In the genomic region with DNA sequence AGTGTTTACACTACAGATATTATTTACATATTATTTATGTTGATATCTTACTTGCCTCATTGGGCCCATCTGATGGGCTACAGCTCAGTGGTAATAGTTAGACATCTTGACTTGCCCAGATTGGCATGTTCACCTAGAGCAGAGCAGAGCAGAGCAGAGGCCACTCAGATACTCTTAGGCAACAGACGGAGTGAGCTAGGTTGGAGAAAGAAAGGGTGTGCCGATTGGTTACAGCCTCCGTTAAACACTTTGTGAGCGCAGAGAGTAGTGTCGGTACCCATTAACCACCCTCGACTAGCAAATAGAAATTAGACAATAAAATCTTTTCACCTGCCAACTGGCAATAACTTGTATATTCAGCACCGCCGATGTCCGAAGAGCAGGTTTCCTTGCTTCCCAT, we compare ENCODE assay signal across 9 mouse cellular contexts. TPM values are rescaled to one million over a fixed set of nuclear protein-coding genes. Genes with fewer than 3 reads are reported as not detected.
A peak's percentile ranks its signal among the peaks of the same experiment; 100 is the strongest.
DNase-seq lines count a peak whose midpoint lies in the region; ATAC-seq and TF ChIP-seq lines count a peak whose summit lies in the region.
"Had no signal": no experiment of that assay in that cellular context is flagged by ENCODE, and none has a peak within 500 bp of the region (broad histone marks: within the 10 kb centered on the region; RNA-seq: fewer than 3 reads in every experiment).

No protein-coding gene starts in this region.

- no peaks in the 10 kb centered on the region for H3K36me3 ChIP-seq in embryonic facial prominence, embryonic 11.5 days (replicated peaks; ENCODE audit: control insufficient read depth, insufficient read depth, low read depth, low read length)
- H3K36me3 ChIP-seq in intestine, embryonic 16.5 days (ENCODE audit: control insufficient read depth, insufficient read depth, low read length) = no peaks in the 10 kb centered on the region
- H3K36me3 ChIP-seq in liver, postnatal 0 days (replicated peaks; ENCODE audit: insufficient read depth, low read length) = no peaks in the 10 kb centered on the region

- no peak overlapping the region for H3K27ac ChIP-seq in embryonic facial prominence, embryonic 11.5 days (replicated peaks; ENCODE audit: low read depth, low read length)
- no peak overlapping the region for H3K27ac ChIP-seq in intestine, embryonic 16.5 days (ENCODE audit: low read length)
- H3K27ac ChIP-seq in liver, postnatal 0 days (ENCODE audit: low read depth) = no peak overlapping the region

- no peak for TF ChIP-seq EP300 in liver, postnatal 0 days (IDR thresholded peaks at IDR 0.05; ENCODE audit: low read depth)

- ATAC-seq in embryonic facial prominence, embryonic 11.5 days (replicated peaks; ENCODE audit: insufficient number of reproducible peaks, low FRiP score, low TSS enrichment, low read depth) = no peak
- no peak for ATAC-seq in intestine, embryonic 16.5 days
- no peak for ATAC-seq in liver, postnatal 0 days

- H3K4me1 ChIP-seq in embryonic facial prominence, embryonic 11.5 days (ENCODE audit: control insufficient read depth, insufficient read depth, low read length) = no peaks in the 10 kb centered on the region
- peaks cover 18% of the 10 kb centered on the region for H3K4me1 ChIP-seq in intestine, embryonic 16.5 days (ENCODE audit: control insufficient read depth, insufficient read depth, low read length)
- H3K4me1 ChIP-seq in liver, postnatal 0 days (ENCODE audit: insufficient read depth) = peaks cover 12% of the 10 kb centered on the region

- H3K4me3 ChIP-seq in embryonic facial prominence, embryonic 11.5 days (ENCODE audit: low read depth, low read length) = no peak overlapping the region
- H3K4me3 ChIP-seq in intestine, embryonic 16.5 days (ENCODE audit: low read length) = no peak overlapping the region
- H3K4me3 ChIP-seq in liver, postnatal 0 days (ENCODE audit: low read depth, low read length) = peak overlapping the region; percentile 56; the same call in 1 of the 2 replicates

- no peaks in the 10 kb centered on the region for H3K9me3 ChIP-seq in embryonic facial prominence, embryonic 11.5 days (replicated peaks; ENCODE audit: control insufficient read depth, low read length)
- H3K9me3 ChIP-seq in intestine, embryonic 16.5 days (ENCODE audit: control insufficient read depth, low read length) = no peaks in the 10 kb centered on the region
- no peaks in the 10 kb centered on the region for H3K9me3 ChIP-seq in liver, postnatal 0 days (ENCODE audit: low read length)

- peaks cover 5% of the 10 kb centered on the region for H3K27me3 ChIP-seq in embryonic facial prominence, embryonic 11.5 days (ENCODE audit: control insufficient read depth, insufficient read depth, low read length)
- peaks cover 12% of the 10 kb centered on the region for H3K27me3 ChIP-seq in intestine, embryonic 16.5 days (replicated peaks; ENCODE audit: control insufficient read depth, insufficient read depth, low read length)
- H3K27me3 ChIP-seq in liver, postnatal 0 days (ENCODE audit: insufficient read depth, low read length) = peaks cover 26% of the 10 kb centered on the region

- no peak overlapping the region; the same call in 1 of the 2 replicates for H3K4me2 ChIP-seq in embryonic facial prominence, embryonic 11.5 days (ENCODE audit: low read depth, low read length)
- H3K4me2 ChIP-seq in intestine, embryonic 16.5 days (ENCODE audit: low read depth, low read length) = peak overlapping the region; percentile 94
- peak overlapping the region; percentile 80 for H3K4me2 ChIP-seq in liver, postnatal 0 days (ENCODE audit: low read depth, low read length)

- no peak for TF ChIP-seq CTCF in liver, postnatal 0 days (IDR thresholded peaks at IDR 0.05; ENCODE audit: low read depth)

- 32% methylated on average over 9 of the region's 9 CpGs for WGBS in embryonic facial prominence, embryonic 11.5 days
- WGBS in intestine, embryonic 16.5 days = 28% methylated on average over 9 of the region's 9 CpGs
- 42% methylated on average over 9 of the region's 9 CpGs for WGBS in liver, postnatal 0 days (ENCODE audit: insufficient replicate concordance)

- peak; percentile 10 for DNase-seq in embryo, embryonic 10 days (ENCODE audit: low spot score)
- DNase-seq in embryo, embryonic 11 days = no peak
- peak; percentile 9 for DNase-seq in embryonic facial prominence, embryonic 11.5 days (ENCODE audit: low spot score)
- DNase-seq in liver, postnatal 0 days = no peak
- DNase-seq in thymus, postnatal 10 days (ENCODE audit: low spot score in 2 of 2) = no peak
- DNase-seq in spleen, postnatal 14 days (ENCODE audit: low spot score in 2 of 2) = no peak
- no peak for DNase-seq in thymus, postnatal 25 days

- no peak overlapping the region for H3K9ac ChIP-seq in embryonic facial prominence, embryonic 11.5 days (replicated peaks; ENCODE audit: low read length)
- no peak overlapping the region for H3K9ac ChIP-seq in intestine, embryonic 16.5 days (ENCODE audit: low read depth, low read length)
- no peak overlapping the region for H3K9ac ChIP-seq in liver, postnatal 0 days (replicated peaks)

RNA-seq across cellular contexts. Expression of gene Slc16a9, which starts 1.2 kb away (rescaled TPM):
- polyA plus RNA-seq in embryonic facial prominence, embryonic 11.5 days (2014; fragmentation: Nextera tagmentation; extraction: Ambion mirVana) = 0.69 and 0.84 TPM in 2 replicates
- polyA plus RNA-seq in intestine, embryonic 16.5 days (2015; fragmentation: Nextera tagmentation; extraction: Ambion mirVana) = 0.50 and 0.56 TPM in 2 replicates
- 1.1 and 1.2 TPM in 2 replicates for polyA plus RNA-seq in liver, postnatal 0 days (2015; fragmentation: Nextera tagmentation; extraction: Ambion mirVana)

RNA-seq across cellular contexts. Expression of gene Mrln, which starts 41.6 kb away (rescaled TPM):
- 3.9 and 6.1 TPM in 2 replicates for polyA plus RNA-seq in embryonic facial prominence, embryonic 11.5 days (2014; fragmentation: Nextera tagmentation; extraction: Ambion mirVana)
- 0.65 and 0.95 TPM in 2 replicates for polyA plus RNA-seq in intestine, embryonic 16.5 days (2015; fragmentation: Nextera tagmentation; extraction: Ambion mirVana)
- 0.38 and 0.65 TPM in 2 replicates for polyA plus RNA-seq in liver, postnatal 0 days (2015; fragmentation: Nextera tagmentation; extraction: Ambion mirVana)
- polyA plus RNA-seq: spleen, adult 2 months had no signal

Comparison
In these comparisons a context has a peak if more than half of its experiments do, and no peak if none do; other contexts are left out.
1. DNase-seq: peak in embryo, embryonic 10 days (single experiment) and embryonic facial prominence, embryonic 11.5 days (single experiment); none in embryo, embryonic 11 days (single experiment), liver, postnatal 0 days (single experiment), thymus, postnatal 10 days (0 of 2), spleen, postnatal 14 days (0 of 2) and thymus, postnatal 25 days (single experiment).